Mouse (Mus musculus) v-Abl transformed pro-B cells (cell line): Measurements from ENCODE around the gene Npw.
"Not testable (repeated sequence)": the region's sequence is repeated elsewhere in the genome, so short reads cannot be mapped to it uniquely, and the experiment has no call there.

ENCODE experiments used
- in situ Hi-C, 2 experiments: fragments of 400-800 bp; cut with MboI; formaldehyde crosslinking; loops; one replicate each; pipeline ENCODE4 v1.15.1; 2025; ENCODE audit not compliant: unreplicated experiment in 2 of 2

Gene Npw

DNA sequence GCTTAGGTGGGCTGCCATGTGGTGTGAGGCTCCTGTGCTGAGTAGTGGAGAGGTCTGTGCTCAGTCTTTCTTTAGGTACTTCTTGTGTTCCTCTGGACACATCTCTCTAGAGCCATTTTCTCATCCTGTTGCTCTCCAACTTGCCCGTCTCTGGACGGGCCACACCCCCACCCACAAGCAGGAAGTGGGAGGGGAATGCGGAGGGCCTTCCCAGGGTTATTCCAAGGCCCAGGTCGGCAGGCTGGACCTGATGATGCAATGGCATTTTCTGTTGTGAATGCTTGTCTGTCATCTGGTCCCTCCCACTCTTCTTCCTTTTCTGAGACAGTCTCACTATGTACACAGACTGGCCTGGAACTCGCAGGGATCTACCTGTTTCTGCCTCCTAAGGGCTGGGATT is 13.9 kb upstream of the Npw start:
- in situ Hi-C loops = no loop called here

DNA sequence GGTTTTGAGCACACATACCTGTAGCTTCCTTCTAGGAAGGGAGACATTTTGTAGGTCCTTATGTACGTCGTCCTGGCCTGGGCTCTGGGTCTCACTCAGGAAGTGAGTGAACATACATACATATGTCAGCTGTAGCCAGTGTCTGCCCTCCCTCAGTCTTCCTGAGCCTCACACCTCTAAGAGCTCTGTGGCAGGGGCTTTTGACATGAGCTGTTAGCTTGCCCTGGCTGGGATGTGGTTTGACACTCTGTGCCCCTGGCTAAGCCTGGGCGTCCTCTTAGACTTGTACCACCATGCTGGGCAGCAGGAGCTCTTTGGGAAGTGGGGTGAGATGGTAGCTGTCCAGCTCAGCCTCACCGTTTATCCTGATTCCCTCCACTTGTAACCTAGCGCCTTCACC is 13.1 kb upstream of the Npw start:
- in situ Hi-C loops = no loop called here

DNA sequence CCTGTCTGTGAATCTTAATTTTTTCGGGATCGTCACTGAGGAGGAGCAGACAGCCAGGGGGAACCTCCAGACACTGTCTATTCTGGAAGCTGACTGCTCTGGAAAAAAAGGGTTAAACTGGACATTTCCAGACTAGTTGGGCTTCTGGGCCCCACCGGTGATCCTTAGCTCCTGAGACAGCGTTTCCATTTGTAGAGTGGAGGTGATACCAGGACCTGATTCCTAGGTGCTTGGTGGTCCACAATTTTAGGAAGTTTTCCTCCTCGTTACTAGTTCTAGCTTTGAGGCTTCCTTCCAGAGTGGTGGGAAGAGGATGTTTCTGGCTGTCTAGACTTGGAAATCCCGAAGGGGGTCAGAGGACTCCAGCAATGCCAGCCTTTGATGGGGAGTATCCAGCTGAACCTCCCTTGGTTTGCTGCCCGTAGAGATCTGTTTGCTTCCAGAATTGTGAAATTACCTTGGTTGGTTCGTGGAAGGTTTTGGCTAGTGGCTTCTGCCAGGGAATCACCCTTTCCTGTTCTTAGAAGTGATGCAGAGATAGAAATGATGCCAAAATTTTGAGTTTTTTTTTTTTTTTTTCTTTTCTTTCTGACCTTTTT is 12.1 kb upstream of the Npw start:
- in situ Hi-C loops = no loop called here

DNA sequence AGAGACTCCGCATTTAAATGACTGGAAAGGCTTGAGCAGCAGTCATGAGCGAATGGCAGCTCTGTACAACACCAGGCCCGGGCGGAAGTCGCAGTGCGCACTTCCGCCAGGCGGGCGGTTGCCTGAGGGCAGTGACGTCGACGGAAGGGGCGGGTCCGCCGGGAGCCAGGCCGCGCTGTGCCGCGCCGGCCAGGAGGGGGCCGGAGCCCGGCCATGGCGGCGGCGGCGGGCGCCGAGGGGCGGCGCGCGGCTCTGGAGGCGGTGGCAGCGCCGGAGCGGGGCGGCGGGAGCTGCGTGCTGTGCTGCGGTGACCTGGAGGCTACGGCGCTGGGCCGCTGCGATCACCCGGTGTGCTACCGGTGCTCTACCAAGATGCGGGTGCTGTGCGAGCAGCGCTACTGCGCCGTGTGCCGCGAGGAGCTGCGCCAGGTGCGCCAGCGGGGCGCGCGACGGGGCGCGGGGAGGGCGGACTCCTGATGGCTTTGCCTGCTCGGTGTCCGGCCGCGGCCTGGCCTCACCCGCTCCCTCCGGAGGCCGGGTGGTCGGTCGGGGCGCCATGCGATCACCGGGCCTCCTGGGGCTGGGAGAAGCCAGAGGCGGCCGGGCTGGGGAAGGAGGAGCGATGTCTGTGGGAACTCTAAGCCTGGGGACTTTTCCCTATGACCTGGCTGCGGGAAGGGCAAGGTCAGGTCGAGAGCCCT is 11.4 kb upstream of the Npw start, which contains the start of gene Zfp598:
Zfp598 (plus strand) TSS at position 143 of the 701 bp plus-strand sequence.
- in situ Hi-C loops = no loop called here

DNA sequence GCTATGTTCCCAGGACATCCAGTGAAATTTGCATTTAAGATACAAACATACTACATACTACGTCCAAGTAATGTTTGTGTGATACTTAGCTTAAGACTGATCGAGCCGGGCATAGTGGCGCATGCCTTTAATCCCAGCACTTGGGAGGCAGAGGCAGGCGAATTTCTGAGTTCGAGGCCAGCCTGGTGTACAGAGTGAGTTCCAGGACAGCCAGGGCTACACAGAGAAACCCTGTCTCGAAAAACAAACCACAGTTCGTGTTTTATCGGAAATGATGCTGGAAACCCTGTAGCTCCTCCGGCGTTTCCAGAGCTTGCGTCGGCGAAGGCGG is 10.9 kb upstream of the Npw start:
- in situ Hi-C loops = not testable (repeated sequence)

DNA sequence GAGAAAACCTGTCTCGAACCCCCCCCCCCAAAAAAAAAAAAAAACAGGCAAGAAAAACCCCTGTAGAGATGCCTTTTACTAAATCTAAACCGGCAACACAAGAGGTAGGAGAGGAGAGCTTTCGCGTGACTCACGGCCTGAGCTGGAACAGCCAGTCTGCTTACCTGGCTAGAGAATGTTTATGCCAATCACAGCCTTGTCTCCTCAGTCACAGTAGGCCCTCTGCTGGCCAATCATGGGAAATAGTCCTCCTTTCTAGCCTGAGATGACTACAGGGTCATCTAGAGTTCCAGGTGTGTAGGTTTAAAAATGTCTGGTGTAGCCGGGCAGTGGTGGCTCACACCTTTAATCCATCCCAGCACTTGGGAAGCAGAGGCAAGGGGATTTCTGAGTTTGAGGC is 9.2 kb upstream of the Npw start:
- in situ Hi-C loops = no loop called here

DNA sequence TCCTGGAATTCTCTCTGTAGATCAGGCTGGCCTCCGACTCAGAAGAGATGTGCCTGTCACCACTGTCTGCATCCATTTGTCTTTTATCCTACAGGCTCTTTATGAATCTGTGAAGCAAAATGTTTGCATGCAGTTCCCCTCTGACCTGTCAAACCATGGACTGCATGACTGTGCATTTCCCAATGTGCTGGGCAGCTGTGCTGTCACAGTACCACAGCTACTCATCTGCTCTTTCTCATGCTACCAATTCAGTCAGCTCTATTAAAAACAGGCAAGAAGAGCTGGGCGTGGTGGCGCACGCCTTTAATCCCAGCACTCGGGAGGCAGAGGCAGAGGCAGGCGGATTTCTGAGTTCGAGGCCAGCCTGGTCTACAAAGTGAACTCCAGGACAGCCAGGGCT is 8.8 kb upstream of the Npw start:
- in situ Hi-C loops = not testable (repeated sequence)

DNA sequence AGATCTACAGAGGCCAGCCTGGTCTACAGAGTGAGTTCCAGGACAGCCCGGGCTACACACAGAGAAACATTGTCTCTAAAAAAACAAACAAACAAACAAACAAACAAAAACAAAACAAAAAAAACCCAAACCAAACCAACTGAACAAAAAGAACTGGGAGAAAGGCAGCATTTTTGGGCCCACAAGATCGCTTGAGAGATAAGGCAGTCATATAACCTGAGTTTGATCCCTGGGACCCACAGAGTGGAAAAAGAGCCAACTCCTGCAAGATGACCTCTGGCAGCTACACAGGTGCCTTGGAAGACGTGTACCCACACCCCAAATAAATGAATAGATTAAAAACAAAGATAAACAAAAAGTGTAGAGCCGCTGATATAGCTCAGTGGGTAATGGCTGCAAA is 3.3 kb downstream of the Npw start:
- in situ Hi-C loops = loop anchor here (5.0 to 10.0 kb wide), 3 partner anchors 113 to 160 kb away; partner anchors contain the start of gene Rab26 (in 1 of the 2)

DNA sequence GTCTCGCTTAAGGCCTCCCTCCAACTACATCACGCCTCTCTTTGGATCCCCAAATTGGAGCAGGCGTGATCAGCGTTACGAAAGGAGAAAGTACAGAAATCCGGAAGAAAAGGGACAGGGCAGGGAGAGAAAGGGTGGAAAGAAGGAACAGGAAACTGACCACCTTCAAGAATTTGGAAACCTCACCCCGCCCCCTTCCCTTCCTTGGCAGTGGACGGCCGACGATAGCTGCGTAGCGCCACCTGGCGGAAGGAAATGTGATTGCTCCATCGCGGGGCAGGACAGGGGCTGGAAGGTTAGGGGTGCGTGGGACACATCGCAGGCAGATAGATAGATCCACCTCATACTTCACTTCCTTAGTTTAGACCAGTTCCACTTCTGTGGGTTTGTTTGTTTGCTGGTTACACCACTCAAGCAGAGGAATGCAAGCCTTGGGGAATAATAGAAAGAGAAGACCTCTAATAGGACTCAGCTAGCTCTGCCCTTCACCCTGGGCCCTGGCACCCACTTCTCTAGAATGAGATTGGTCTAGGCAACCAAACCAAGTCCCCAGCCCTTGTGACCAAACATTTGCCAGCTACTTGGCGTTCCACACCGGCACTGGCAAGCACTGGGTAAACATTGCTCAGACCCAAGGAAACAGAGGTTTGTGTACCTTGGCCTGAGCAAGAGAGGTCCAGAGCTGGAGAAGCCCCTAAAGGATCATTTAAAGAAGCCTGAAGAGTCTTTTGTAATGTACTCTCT is 4.1 kb downstream of the Npw start:
- in situ Hi-C loops = loop anchor here in 1 of 2 experiments (5.0 to 10.0 kb wide), 2 partner anchors 112 to 159 kb away; no protein-coding TSS in a partner anchor

DNA sequence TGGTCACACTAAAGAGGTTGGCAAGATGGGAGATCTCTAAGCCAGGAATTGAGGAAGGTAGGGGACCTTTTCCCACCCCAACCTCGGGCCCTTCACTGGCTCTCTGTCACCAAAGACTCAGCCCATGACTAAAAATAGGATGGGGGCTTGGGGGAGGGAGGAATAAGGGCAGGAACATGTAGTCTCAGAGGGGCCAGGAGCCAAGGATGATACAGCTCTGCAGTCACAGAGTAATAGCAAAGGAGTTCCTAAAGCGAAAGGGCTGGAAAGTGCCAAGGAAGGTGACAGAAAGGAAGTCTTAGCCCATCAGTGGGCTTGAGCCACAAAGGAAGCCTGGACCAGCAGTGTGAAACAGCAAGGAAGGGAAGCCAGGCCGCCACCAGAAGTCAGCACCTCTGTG is 6.4 kb downstream of the Npw start:
- in situ Hi-C loops = loop anchor here in 1 of 2 experiments (5.0 to 10.0 kb wide), 2 partner anchors 110 to 157 kb away; no protein-coding TSS in a partner anchor

DNA sequence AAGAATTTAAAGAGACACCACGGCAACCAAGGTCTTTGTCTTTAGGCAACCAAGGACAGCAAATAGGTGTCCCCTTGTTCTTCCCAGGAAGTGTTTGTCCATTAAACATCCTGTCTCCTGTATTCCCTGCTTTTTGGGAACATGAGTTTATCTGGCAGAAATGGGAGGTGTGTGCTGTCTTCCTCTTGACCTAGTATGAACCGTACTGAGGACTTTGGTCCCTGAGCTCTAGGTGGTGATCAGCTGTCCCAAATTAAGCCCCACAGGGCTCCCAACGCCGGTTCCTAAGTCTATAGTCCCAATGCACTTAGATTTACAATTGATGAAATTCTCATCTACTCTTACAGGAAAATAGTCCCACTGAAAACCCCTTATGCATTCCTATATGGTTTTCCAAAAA is 7.5 kb downstream of the Npw start:
- in situ Hi-C loops = loop anchor here in 1 of 2 experiments (5.0 to 10.0 kb wide), 2 partner anchors 108 to 156 kb away; no protein-coding TSS in a partner anchor

DNA sequence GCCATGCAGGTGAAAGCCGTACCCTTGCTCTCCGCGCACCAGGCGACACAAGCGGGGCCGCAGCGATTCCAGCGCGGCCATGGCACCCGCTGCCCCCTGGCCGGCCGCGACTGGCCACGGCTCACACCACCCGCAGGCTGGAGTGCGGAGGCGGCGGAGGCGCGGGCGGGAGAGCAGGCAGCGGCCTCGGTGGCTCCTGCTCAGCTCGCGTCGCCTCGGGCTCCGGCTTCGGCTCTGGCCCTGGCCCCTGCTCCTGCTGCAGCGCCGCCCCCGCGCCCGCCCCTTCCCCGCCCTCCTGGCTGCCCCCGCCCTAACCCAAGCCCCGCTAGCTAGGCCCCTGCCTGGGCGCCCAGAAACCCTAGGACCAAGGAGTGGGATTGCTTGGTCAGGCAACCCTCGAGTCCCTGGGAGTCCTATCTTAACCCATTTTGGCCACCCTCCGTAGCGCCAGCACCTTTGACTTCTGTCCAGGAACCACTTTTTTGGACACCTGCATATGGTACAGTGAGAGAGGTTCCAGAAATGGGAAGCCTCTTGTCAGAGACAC is 8.1 kb downstream of the Npw start, which contains the start of gene Slc9a3r2:
Slc9a3r2 (minus strand) TSS at position 258 of the 547 bp plus-strand sequence.
- in situ Hi-C loops = loop anchor here in 1 of 2 experiments (5.0 to 10.0 kb wide), 2 partner anchors 108 to 155 kb away; no protein-coding TSS in a partner anchor

DNA sequence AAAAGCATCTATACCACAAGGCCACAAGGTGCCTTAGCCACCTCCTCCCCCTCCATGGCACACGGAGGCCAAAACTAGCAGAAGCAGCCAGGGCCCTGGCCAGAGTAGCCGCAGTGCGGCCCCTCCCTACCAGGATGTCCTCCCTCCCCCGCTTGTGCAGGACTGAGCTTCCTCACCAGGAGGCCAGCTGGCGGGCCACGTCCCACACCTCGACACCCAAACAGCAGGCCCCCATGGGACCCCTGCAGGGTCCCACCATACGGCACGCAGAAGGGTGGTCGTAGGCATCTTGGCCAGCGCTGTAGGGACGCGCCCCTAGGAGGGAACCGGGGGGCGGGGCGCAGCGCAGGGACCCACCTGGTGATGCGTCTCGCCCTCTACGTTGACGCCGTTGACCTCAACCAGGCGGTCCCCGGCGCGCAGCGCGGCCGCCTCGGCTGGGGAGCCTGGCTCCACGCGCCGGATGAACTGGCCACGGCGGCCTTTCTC is 8.6 kb downstream of the Npw start:
- in situ Hi-C loops = loop anchor here in 1 of 2 experiments (5.0 to 10.0 kb wide), 2 partner anchors 107 to 155 kb away; no protein-coding TSS in a partner anchor

DNA sequence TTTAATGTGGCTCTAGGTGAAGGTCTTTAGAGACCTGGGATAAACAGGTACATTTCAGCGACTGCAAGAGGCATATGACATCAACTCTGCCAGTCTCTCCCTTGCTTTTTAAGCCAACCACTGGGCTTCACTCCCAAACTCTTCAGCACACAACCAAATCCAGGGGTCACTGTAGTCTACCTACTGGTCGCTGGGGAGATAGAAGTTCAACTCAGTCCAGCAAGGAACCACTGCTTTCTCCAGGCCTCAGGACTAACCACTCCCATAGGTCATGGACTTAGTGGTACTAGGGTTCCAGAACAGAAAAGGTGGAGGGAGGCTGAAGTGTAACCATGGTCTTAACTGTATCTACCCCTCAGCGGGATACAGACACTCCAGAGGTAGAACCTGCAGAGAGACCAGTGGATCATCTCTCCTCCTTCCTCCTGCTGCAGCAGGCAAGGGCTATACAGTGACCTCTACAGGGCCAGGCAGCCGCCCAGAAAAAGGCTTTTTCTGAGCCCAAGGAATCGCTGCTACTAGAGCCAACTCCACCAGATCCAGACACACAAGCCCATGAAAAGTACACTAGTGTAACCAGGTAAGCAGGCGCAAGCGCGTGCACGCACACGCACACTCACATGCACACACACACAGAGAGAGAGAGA is 9.4 kb downstream of the Npw start:
- in situ Hi-C loops = no loop called here

DNA sequence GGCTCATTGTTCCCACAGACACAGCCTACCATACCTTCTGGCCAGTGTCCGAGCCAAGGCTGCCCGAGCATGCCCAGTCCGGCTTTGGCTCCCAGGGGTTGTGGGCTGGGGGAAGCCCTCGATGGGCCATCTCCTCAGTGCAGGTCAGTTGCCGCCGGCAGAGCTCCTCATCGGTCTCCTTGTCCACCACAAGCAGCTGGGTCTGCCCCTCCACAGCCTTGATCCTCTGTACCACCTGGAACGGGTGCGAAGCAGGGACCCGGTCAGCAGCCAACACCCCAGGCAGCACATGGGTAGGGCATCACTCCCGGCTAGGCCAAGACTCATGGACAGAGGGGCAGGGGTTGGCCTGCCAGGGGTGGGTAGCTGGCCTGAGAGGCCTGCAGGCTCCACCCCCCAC is 10.8 kb downstream of the Npw start:
- in situ Hi-C loops = no loop called here

DNA sequence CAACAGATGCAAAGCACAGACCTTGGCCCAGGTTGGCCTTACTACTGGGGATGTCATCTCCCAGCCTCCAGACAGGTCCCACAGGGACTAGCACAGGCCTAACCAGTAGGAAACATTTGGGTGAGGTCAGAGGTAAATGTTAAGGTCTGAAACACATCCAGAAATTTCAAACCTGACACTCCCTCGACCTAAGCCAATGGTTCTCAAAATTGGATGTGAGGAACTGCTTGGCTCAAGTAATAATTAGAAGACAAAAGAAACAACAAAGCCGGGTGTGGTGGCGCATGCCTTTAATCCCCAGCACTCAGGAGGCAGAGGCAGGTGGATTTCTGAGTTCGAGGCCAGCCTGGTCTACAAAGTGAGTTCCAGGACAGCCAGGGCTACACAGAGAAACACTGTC is 11.9 kb downstream of the Npw start:
- in situ Hi-C loops = no loop called here

DNA sequence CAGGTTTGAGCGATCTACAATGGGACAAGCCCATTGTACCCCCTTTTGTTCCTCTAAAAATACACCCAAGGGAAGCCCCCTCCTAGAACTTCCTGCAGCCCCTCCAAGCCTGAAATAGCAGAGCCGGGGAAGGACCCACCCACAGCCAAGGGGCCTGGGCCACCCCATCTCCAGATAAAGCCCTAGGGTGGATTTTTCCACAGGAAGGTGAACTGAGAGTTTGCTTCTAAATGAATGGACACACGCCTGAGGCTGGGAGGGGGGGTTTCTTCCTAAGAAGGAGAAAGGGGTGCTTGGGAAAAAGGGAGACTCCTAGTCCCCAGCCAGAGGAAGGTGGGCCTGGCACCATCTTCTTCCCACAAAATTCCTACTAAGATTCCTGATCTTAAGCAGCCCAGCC is 12.3 kb downstream of the Npw start:
- in situ Hi-C loops = no loop called here

DNA sequence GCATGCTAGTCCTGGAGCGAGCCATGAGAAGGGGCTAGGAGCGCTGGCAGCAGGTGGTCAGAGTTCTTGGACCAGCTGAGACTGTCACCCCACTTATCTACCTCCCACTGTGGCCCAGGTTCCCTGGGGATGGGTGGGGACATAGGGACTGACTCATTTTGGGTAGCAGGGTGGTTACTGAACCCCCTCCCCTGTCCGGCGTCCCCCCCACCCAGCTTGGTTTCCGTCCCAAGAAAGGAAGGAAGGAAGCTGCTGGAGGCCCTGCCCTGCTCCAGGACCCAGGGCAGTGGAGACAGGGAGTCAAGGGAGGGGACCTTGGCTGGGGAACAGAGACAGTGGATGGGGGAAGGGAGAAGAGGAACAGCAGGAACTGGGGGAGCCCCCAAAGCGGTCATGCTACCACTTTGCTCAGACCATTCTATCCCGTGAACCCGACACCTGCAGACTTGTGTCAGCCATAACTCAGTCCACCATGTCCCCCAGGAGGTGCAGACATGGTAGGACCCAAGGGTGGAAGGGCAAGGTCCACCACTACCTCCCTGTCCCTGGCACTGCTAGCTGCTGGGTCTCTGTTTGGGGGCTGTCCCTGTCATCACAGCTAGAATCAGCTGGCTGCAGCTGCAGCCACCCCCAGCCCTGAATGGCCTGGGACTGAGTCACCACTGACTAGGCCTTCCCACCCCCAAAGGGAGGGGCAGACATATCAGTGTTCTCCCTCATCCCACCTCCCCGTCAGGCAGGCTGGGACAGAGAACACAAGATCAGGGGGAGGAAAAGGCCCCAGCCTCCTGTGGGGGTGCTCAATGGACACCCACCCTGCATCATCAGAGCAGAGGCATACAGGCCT is 13.2 kb downstream of the Npw start:
- in situ Hi-C loops = no loop called here

DNA sequence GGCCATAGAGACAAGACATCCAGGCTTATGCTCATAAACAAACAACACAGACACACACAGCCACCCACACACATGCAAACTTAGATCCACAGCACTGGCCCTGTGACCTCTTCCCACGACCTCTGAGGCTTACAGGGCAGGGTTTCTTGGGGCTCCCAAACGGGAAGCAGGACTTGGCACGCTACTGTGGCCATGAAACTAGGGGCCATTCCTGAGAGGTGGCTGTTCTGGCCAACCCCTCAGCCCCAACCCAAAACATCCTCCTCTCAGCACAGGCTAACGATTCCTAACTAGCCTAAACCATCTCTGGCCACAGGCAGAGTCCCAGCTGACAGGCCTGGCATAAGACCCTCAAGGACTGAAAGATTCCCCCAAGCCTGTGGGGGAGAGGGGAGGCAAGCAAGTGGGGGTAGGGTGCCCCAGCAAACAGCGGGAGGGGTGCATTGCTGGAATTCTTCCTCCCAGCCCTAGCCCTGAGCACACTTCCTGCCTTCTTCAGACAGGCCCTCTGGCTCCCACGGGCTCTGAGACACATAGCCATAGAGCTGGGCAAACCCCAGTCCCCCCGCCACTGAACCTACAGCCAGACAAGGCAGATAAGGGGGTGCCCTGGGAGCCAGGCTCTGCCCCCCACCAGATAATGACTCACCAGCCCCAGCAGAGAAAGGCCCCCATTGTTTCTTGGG is 14.1 kb downstream of the Npw start:
- in situ Hi-C loops = no loop called here
